Comparison of ENCODE assay signal across 18 mouse cellular contexts in the genomic region with DNA sequence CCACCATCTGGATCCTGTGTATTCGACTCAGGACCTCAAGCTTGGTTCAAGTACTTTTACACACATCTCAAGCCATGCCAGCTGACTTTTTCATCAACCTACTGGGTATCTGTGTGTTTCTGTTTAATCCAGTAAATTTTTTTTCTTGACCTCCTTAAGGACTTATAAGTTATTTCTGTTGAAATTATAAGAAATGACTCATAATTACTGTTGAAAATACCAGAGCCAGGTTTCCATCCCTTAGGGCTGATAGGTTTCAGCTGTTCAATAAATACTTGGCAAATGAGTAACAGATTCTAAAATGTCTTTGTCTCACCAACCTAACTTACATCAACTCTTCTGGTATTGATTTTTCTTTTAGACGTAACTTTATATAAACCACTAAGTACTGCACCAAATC. TPM values are rescaled to one million over a fixed set of nuclear protein-coding genes. Genes with fewer than 3 reads are reported as not detected.
DNase-seq lines count a peak whose midpoint lies in the region; ATAC-seq and TF ChIP-seq lines count a peak whose summit lies in the region.
"Had no signal": no experiment of that assay in that cellular context is flagged by ENCODE, and none has a peak within 500 bp of the region (broad histone marks: within the 10 kb centered on the region; RNA-seq: fewer than 3 reads in every experiment).

No protein-coding gene starts in this region.

- H3K27ac ChIP-seq in layer of hippocampus, adult 2 months, result peak overlapping the region; percentile 66; the same call in 1 of the 2 replicates
- H3K27ac ChIP-seq in embryonic fibroblast, embryonic 13.5 days (ENCODE audit: insufficient read depth, low read length), result peak overlapping the region; percentile 99
- H3K27ac ChIP-seq in macrophage, result peak overlapping the region; percentile 82
- no peak overlapping the region for H3K27ac ChIP-seq in stomach, postnatal 0 days (replicated peaks)
- H3K27ac ChIP-seq: hindbrain, embryonic 12.5 days; kidney, postnatal 0 days; liver, embryonic 13.5 days; neural tube, embryonic 12.5 days; stomach, embryonic 15.5 days had no signal

- WGBS in macrophage (ENCODE audit: missing documents), result 44% methylated on average over 2 of the region's 2 CpGs
- 34% methylated on average over 2 of the region's 2 CpGs for WGBS in stomach, postnatal 0 days

- no peaks in the 10 kb centered on the region for H3K9me3 ChIP-seq in stomach, postnatal 0 days (ENCODE audit: control insufficient read depth, low read length)
- H3K9me3 ChIP-seq: hindbrain, embryonic 12.5 days; liver, embryonic 13.5 days; megakaryocyte, embryonic 14.5 days; neural tube, embryonic 12.5 days; stomach, embryonic 15.5 days had no signal

- no peak for TF ChIP-seq CTCF in layer of hippocampus, adult 2 months (conservative IDR thresholded peaks at IDR 0.05)
- no peak for TF ChIP-seq CTCF in embryonic fibroblast, embryonic 13.5 days (IDR thresholded peaks at IDR 0.05; ENCODE audit: borderline replicate concordance, insufficient read depth, low read length)
- no peak for TF ChIP-seq CTCF in stomach, postnatal 0 days (IDR thresholded peaks at IDR 0.05; ENCODE audit: low read depth)

- H3K36me3 ChIP-seq in macrophage (ENCODE audit: inconsistent target), result no peaks in the 10 kb centered on the region
- no peaks in the 10 kb centered on the region for H3K36me3 ChIP-seq in stomach, postnatal 0 days (ENCODE audit: control insufficient read depth, insufficient read depth, low read length)
- H3K36me3 ChIP-seq: hindbrain, embryonic 12.5 days; liver, embryonic 13.5 days; neural tube, embryonic 12.5 days; stomach, embryonic 15.5 days had no signal

- DNase-seq in layer of hippocampus, adult 2 months (ENCODE audit: low spot score in 2 of 2), result no peak
- no peak for DNase-seq in layer of hippocampus, postnatal 25 days (ENCODE audit: extremely low spot score in 1 of 2, low spot score in 1 of 2)
- peak; percentile 85 for DNase-seq in NIH3T3 (ENCODE audit: low read depth)
- DNase-seq in stomach, postnatal 0 days (ENCODE audit: low spot score), result no peak
- no peak for DNase-seq in thymus, postnatal 4 days
- DNase-seq: cerebellum, adult 9-11 months; gastrocnemius, postnatal 25 days; liver, embryonic 13.5 days; right cerebral cortex, postnatal 14 days; thymus, postnatal 14 days had no signal

- no peak overlapping the region for H3K4me3 ChIP-seq in layer of hippocampus, adult 2 months
- no peak overlapping the region for H3K4me3 ChIP-seq in embryonic fibroblast, embryonic 13.5 days (ENCODE audit: insufficient read depth, low read length)
- no peak overlapping the region for H3K4me3 ChIP-seq in macrophage (ENCODE audit: inconsistent target)
- H3K4me3 ChIP-seq in stomach, postnatal 0 days (ENCODE audit: low read depth, low read length), result no peak overlapping the region
- H3K4me3 ChIP-seq: hindbrain, embryonic 12.5 days; liver, embryonic 13.5 days; neural tube, embryonic 12.5 days; stomach, embryonic 15.5 days had no signal

- peaks cover 75% of the 10 kb centered on the region for H3K79me2 ChIP-seq in macrophage (ENCODE audit: inconsistent target)

- ATAC-seq in stomach, postnatal 0 days (ENCODE audit: low FRiP score, low TSS enrichment), result no peak

- H3K9ac ChIP-seq in stomach, postnatal 0 days (ENCODE audit: low read length), result no peak overlapping the region
- H3K9ac ChIP-seq: hindbrain, embryonic 12.5 days; liver, embryonic 13.5 days; neural tube, embryonic 12.5 days; stomach, embryonic 15.5 days had no signal

- H3K27me3 ChIP-seq in stomach, postnatal 0 days (ENCODE audit: control insufficient read depth, insufficient read depth, low read length), result no peaks in the 10 kb centered on the region
- H3K27me3 ChIP-seq: liver, embryonic 13.5 days; neural tube, embryonic 12.5 days; stomach, embryonic 15.5 days had no signal

- TF ChIP-seq EP300 in stomach, postnatal 0 days (optimal IDR thresholded peaks at IDR 0.05), result no peak

- H3K4me2 ChIP-seq in stomach, postnatal 0 days (replicated peaks; ENCODE audit: low read depth), result no peak overlapping the region
- H3K4me2 ChIP-seq: hindbrain, embryonic 12.5 days; liver, embryonic 13.5 days; neural tube, embryonic 12.5 days had no signal

- H3K4me1 ChIP-seq in embryonic fibroblast, embryonic 13.5 days (ENCODE audit: control insufficient read depth, insufficient read depth, low read length), result peaks cover 14% of the 10 kb centered on the region
- peaks cover 5% of the 10 kb centered on the region; the same call in 1 of the 2 replicates for H3K4me1 ChIP-seq in stomach, postnatal 0 days (replicated peaks; ENCODE audit: control insufficient read depth, insufficient read depth)
- H3K4me1 ChIP-seq: neural tube, embryonic 12.5 days; stomach, embryonic 15.5 days had no signal

- TF ChIP-seq POLR2A in embryonic fibroblast, embryonic 13.5 days (IDR thresholded peaks at IDR 0.05; ENCODE audit: low read depth, low read length), result no peak

RNA-seq across cellular contexts. Expression of a gene that starts 3.0 kb away (rescaled TPM):
- total RNA-seq in layer of hippocampus, adult 2 months (2021), result 10 to 100 TPM; 20.0 to 21.1 TPM
- 10 to 100 TPM; 20.6 to 22.2 TPM for total RNA-seq in layer of hippocampus, postnatal 25 days (2021)
- polyA plus RNA-seq in embryonic fibroblast, embryonic 13.5 days (2011; ENCODE audit: insufficient read length, low read depth, missing spikeins), result 30.6 and 40.5 TPM in 2 replicates
- 10 to 100 TPM in 22 of 26 experiments, 1 to 10 TPM in 4; 7.0 to 42.2 (median 22.8) TPM for total RNA-seq in macrophage (2018; cell fraction: chromatin; rRNA removed)
- 10 to 100 TPM in 24 of 26 experiments, 1 to 10 TPM in 2; 8.7 to 35.3 (median 24.2) TPM for total RNA-seq in macrophage (2018; cell fraction: cytosol; rRNA removed)
- 10 to 100 TPM in 25 of 26 experiments, 1 to 10 TPM in 1; 9.4 to 42.3 (median 21.2) TPM for total RNA-seq in macrophage (2018; cell fraction: nucleus; rRNA removed)
- polyA plus RNA-seq in macrophage (2018), result 17.9 to 23.8 TPM (median 22.2 TPM) in 3 replicates
- polyA plus RNA-seq in stomach, postnatal 0 days (2015; fragmentation: Nextera tagmentation; extraction: Ambion mirVana), result 13.0 and 13.1 TPM in 2 replicates

RNA-seq across cellular contexts. Expression of a gene that starts 29.2 kb away (rescaled TPM):
- not detected for total RNA-seq in layer of hippocampus, adult 2 months (2021)
- under 1 TPM; 0.26 to 0.27 TPM for total RNA-seq in layer of hippocampus, postnatal 25 days (2021)
- polyA plus RNA-seq in embryonic fibroblast, embryonic 13.5 days (2011; ENCODE audit: insufficient read length, low read depth, missing spikeins), result not detected in 2 replicates
- total RNA-seq in macrophage (2018; cell fraction: chromatin; rRNA removed), result not detected
- total RNA-seq in macrophage (2018; cell fraction: cytosol; rRNA removed), result under 1 TPM in 8 of 26 experiments, not detected in 18; 0.05 to 0.24 (median 0.09) TPM
- total RNA-seq in macrophage (2018; cell fraction: nucleus; rRNA removed), result not detected
- polyA plus RNA-seq in macrophage (2018), result 0.07 TPM in 1 of 3 replicates, not detected in the others
- 16.3 and 17.4 TPM in 2 replicates for polyA plus RNA-seq in stomach, postnatal 0 days (2015; fragmentation: Nextera tagmentation; extraction: Ambion mirVana)
- total RNA-seq: gastrocnemius, postnatal 25 days had no signal
- polyA plus RNA-seq: heart, postnatal 0 days; hindbrain, embryonic 12.5 days had no signal

Comparison
In these comparisons a context has a peak if more than half of its experiments do, and no peak if none do; other contexts are left out.
1. RNA of a gene that starts 29.2 kb away (polyA plus RNA-seq): 16.3 to 17.4 TPM in stomach, postnatal 0 days; 0.07 TPM in macrophage and not detected in embryonic fibroblast, embryonic 13.5 days; every median in the first group is over 10 times any median in the second.